Mouse (Mus musculus) hindbrain, embryonic 11.5 days (tissue): ENCODE measurements at regions not wholly inside any gene's neighbourhood (a gene's known extent, or its start where the extent isn't known, plus 50 kb on each side); places are given as distances from the start of the nearest gene placed in this dataset.
A peak's percentile ranks its signal among the peaks of the same experiment; 100 is the strongest.
"Not testable (repeated sequence)": the region's sequence is repeated elsewhere in the genome, so short reads cannot be mapped to it uniquely, and the experiment has no call there.

Experiments
- ATAC-seq: fragments of 200-750 bp; cut with Nextera tagmentation; 2 replicates; pipeline ENCODE4 v1.8.0; 2017; ENCODE audit warnings: mild to moderate bottlenecking, moderate TSS enrichment, moderate library complexity; ENCODE audit not compliant: low FRiP score
- DNase-seq: peaks from one replicate; pipeline ENCODE4 v3.0.0-alpha.2; 2015; ENCODE audit warnings: low spot score
- H3K27ac ChIP-seq: fragments of 300-500 bp; sonication (generic); 2 replicates; pipeline ENCODE4 v1.5.1; 2014; ENCODE audit warnings: mild to moderate bottlenecking, low read depth, low read length
- H3K27me3 ChIP-seq: fragments of 300-500 bp; sonication (generic); 2 replicates; pipeline ENCODE4 v1.6.1; 2014; ENCODE audit warnings: mild to moderate bottlenecking, low read length, moderate library complexity, mixed read lengths; ENCODE audit not compliant: control insufficient read depth, insufficient read depth
- H3K36me3 ChIP-seq: fragments of 300-500 bp; sonication (generic); 2 replicates; pipeline ENCODE4 v1.6.1; 2014; ENCODE audit warnings: mild to moderate bottlenecking, low read length, moderate library complexity, mixed read lengths; ENCODE audit not compliant: control insufficient read depth, insufficient read depth
- H3K4me1 ChIP-seq: fragments of 300-500 bp; sonication (generic); replicated peaks from 2 replicates; pipeline ENCODE4 v1.6.1; 2014; ENCODE audit warnings: low read length, mixed read lengths; ENCODE audit not compliant: control insufficient read depth, insufficient read depth
- H3K4me2 ChIP-seq: fragments of 300-500 bp; sonication (generic); replicated peaks from 2 replicates; pipeline ENCODE4 v1.6.1; 2014; ENCODE audit warnings: mild to moderate bottlenecking, low read depth, low read length
- H3K4me3 ChIP-seq: fragments of 300-500 bp; sonication (generic); 2 replicates; pipeline ENCODE4 v1.5.1; 2014; ENCODE audit warnings: low read depth, low read length
- H3K9ac ChIP-seq: fragments of 300-500 bp; sonication (generic); 2 replicates; pipeline ENCODE4 v1.6.1; 2014; ENCODE audit warnings: low read depth, low read length
- H3K9me3 ChIP-seq: fragments of 300-500 bp; sonication (generic); 2 replicates; pipeline ENCODE4 v1.6.1; 2016; ENCODE audit warnings: low read length; ENCODE audit not compliant: control insufficient read depth
- WGBS: fragments of 180-500 bp; shearing (Covaris S2); extraction: QIAGEN DNeasy Blood & Tissue Kit; methylation state at CpG from one replicate; pipeline ENCODE4 v1.1.7; 2014; 5-methylcytosine and 5-hydroxymethylcytosine counted together

DNA sequence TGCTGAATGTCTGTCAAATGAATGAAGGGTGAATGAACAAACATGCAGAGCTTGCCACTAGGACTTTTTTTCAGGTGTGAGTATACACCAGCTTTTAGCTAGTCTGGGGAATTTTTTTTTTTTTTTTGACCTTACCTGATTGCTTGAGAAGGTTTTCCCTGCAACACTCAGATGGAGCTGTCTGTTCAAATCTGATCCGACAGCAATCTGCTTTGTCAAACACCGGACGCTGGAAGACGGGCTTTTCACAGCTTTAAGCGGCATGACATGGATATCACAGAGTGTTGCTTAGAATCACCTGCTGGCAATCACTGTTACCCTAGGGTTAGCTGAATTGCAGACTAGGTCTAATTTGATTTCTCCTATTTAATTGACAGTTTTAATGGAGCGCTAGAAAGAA lies 263.7 kb upstream of the Ubash3b start:
- Histone ChIP-seq H3K9ac (no peak overlapping the region), H3K36me3 (no peaks in the 10 kb centered on the region), H3K4me1 (peaks cover 3% of the 10 kb centered on the region), H3K4me2 (no peak overlapping the region), H3K27me3 (no peaks in the 10 kb centered on the region), H3K4me3 (no peak overlapping the region), H3K27ac (no peak overlapping the region), H3K9me3 (no peaks in the 10 kb centered on the region)
- WGBS, result 86% methylated on average over 6 of the region's 6 CpGs
- ATAC-seq, result no peak
- DNase-seq, result no peak

GRCm38 (mm10) chr9:41413791-41414190 lies 252.3 kb upstream of the Ubash3b start:
- no peaks in the 10 kb centered on the region for H3K27me3 ChIP-seq
- WGBS, result 70% methylated on average over 3 of the region's 3 CpGs
- no peak for DNase-seq
- no peaks in the 10 kb centered on the region for H3K36me3 ChIP-seq
- H3K4me3 ChIP-seq, result no peak overlapping the region
- no peak overlapping the region for H3K4me2 ChIP-seq
- no peaks in the 10 kb centered on the region for H3K9me3 ChIP-seq
- no peaks in the 10 kb centered on the region for H3K4me1 ChIP-seq
- ATAC-seq, result no peak
- no peak overlapping the region for H3K27ac ChIP-seq
- no peak overlapping the region for H3K9ac ChIP-seq

- H3K36me3 ChIP-seq, DNase-seq: not testable (repeated sequence)
Observed at GRCm38 (mm10) chr9:41413091-41413490, 251.6 kb upstream of the Ubash3b start.

GRCm38 (mm10) chr9:41412174-41412757 lies 250.8 kb upstream of the Ubash3b start:
- H3K4me2 ChIP-seq, result no peak overlapping the region
- no peaks in the 10 kb centered on the region for H3K27me3 ChIP-seq
- H3K36me3 ChIP-seq, result no peaks in the 10 kb centered on the region
- DNase-seq (no peak), ATAC-seq (no peak)
- H3K27ac ChIP-seq, result 0 out of 2 replicates have a peak overlapping the region, but pooled peaks have one; percentile 36
- H3K9ac ChIP-seq, result no peak overlapping the region
- H3K4me3 ChIP-seq, result no peak overlapping the region
- WGBS, result 34% methylated on average over 5 of the region's 5 CpGs
- no peaks in the 10 kb centered on the region for H3K9me3 ChIP-seq
- no peaks in the 10 kb centered on the region for H3K4me1 ChIP-seq

More at GRCm38 (mm10) chr9:41413091-41413490, 251.6 kb upstream of the Ubash3b start:
- not testable (repeated sequence) for H3K4me2 ChIP-seq, H3K4me1 ChIP-seq, ATAC-seq, H3K27me3 ChIP-seq, H3K27ac ChIP-seq, H3K9me3 ChIP-seq, H3K9ac ChIP-seq, H3K4me3 ChIP-seq

DNA sequence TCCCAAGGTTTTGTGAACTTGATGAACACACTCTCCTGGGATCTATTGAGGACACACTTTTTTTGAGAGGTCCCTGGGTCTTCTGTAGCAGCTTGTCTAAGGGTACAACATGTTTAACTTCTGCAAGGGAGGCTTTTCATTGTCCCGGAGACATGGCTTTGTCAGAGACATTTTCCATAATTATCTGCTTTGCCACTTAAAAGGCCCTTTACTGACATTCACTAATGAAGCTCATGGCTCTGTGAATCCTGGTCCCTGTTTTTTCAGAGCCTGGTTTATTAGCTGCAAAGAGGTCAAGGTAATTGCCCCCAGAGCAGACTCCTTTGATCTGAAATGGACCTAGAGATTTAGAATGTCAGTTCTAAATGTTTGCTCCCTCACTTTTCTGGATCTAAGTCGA lies 246.8 kb upstream of the Ubash3b start:
- Histone ChIP-seq H3K36me3 (no peaks in the 10 kb centered on the region), H3K27me3 (no peaks in the 10 kb centered on the region), H3K9ac (no peak overlapping the region), H3K4me2 (no peak overlapping the region), H3K9me3 (no peaks in the 10 kb centered on the region), H3K4me1 (no peaks in the 10 kb centered on the region), H3K27ac (no peak overlapping the region), H3K4me3 (no peak overlapping the region)
- whole genome bisulfite sequencing, result 62% methylated on average over 2 of the region's 2 CpGs
- no peak for ATAC-seq
- DNase-seq, result no peak

GRCm38 (mm10) chr9:41407078-41407477 lies 245.6 kb upstream of the Ubash3b start:
- ATAC-seq (no peak), DNase-seq (no peak)
- H3K36me3 ChIP-seq, result no peaks in the 10 kb centered on the region
- no peaks in the 10 kb centered on the region for H3K27me3 ChIP-seq
- no peaks in the 10 kb centered on the region for H3K9me3 ChIP-seq
- no peak overlapping the region for H3K27ac ChIP-seq
- no peak overlapping the region for H3K9ac ChIP-seq
- 84% methylated on average over 2 of the region's 2 CpGs for WGBS
- no peak overlapping the region for H3K4me3 ChIP-seq
- H3K4me2 ChIP-seq, result no peak overlapping the region
- H3K4me1 ChIP-seq, result no peaks in the 10 kb centered on the region

DNA sequence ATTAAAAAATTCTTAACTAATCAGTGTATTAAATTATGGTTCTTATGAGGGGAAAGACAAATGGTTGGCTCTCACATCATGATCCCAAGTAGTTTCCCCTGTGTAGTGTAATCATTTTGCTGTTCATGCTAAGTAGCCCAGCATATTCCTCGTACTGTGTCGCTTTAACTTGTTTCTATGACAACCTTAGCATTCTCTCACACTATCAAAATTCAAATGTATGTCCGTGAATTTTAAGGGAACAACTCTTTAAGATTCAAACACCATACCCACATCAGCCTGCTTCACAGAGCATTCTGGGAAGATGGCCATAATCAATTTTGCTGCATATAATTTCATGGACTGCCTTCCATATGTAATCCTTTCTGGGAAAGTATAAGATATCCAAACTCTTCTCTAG lies 241.4 kb upstream of the Ubash3b start:
- no peak overlapping the region for H3K27ac ChIP-seq
- H3K4me1 ChIP-seq, result no peaks in the 10 kb centered on the region
- H3K36me3 ChIP-seq, result no peaks in the 10 kb centered on the region
- ATAC-seq, result no peak
- no peaks in the 10 kb centered on the region for H3K9me3 ChIP-seq
- no peaks in the 10 kb centered on the region for H3K27me3 ChIP-seq
- no peak overlapping the region for H3K4me2 ChIP-seq
- no peak overlapping the region for H3K4me3 ChIP-seq
- 91% methylated on average over 3 of the region's 3 CpGs for WGBS
- no peak for DNase-seq
- H3K9ac ChIP-seq, result no peak overlapping the region

DNA sequence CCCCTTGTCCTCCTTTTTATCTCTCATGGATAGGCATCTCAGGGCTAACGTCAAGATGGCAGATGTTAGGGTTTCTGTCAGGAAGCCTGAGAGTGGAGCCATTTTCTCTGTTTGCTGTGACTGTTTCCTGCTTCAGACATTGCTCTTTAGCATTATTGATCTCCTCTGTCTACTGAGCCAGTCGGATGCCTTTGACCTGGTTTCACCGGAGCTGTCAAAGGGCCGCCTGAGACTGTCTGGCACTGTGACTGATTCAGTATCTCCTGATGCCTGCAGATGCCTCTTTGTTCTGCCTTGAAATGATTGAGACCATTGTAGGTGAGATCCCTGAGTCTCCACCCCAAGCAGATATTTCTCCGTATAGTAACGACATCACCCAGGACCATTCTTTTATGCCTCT lies 239.5 kb upstream of the Ubash3b start:
- Histone ChIP-seq H3K36me3 (no peaks in the 10 kb centered on the region), H3K9ac (no peak overlapping the region), H3K4me1 (no peaks in the 10 kb centered on the region), H3K27ac (0 out of 2 replicates have a peak overlapping the region, but pooled peaks have one; percentile 47), H3K27me3 (no peaks in the 10 kb centered on the region), H3K4me3 (no peak overlapping the region), H3K4me2 (no peak overlapping the region), H3K9me3 (no peaks in the 10 kb centered on the region)
- WGBS, result 75% methylated on average over 6 of the region's 6 CpGs
- ATAC-seq (no peak), DNase-seq (no peak)

DNA sequence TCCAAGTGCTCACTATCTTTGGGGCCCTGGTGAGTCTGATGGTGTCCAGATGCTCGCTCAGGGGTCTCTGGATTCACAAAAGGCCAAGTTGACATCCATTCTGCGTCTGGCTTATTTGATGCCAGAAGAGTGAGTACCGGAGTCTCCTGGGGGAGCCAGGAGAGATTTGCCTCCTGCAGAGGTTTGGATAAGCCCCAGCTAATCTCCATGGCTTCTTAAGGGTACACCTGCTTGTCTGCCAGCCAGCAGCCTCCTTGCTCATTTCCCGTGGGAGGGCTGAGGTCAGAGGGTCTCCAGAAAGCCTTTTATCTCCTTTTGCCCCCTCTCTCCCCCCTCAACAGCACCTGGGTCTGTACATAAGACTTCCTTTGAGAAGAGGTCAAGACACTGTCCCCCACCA lies 234.0 kb upstream of the Ubash3b start:
- DNase-seq (no peak), ATAC-seq (no peak)
- H3K4me1 ChIP-seq, result no peaks in the 10 kb centered on the region; the same call in 1 of the 2 replicates
- no peak overlapping the region for H3K4me2 ChIP-seq
- no peak overlapping the region for H3K27ac ChIP-seq
- peaks cover 9% of the 10 kb centered on the region for H3K36me3 ChIP-seq
- no peaks in the 10 kb centered on the region for H3K9me3 ChIP-seq
- no peak overlapping the region for H3K4me3 ChIP-seq
- H3K27me3 ChIP-seq, result no peaks in the 10 kb centered on the region
- H3K9ac ChIP-seq, result no peak overlapping the region
- WGBS, result 27% methylated on average over 4 of the region's 4 CpGs
